Mouse (Mus musculus) midbrain, embryonic 14.5 days (tissue): Measurements from ENCODE around the gene Hspb1. TPM values are rescaled to one million over a fixed set of nuclear protein-coding genes. Genes with fewer than 3 reads are reported as not detected.
A peak's percentile ranks its signal among the peaks of the same experiment; 100 is the strongest.

Source experiments
- ATAC-seq: fragments of 200-750 bp; cut with Nextera tagmentation; 2 replicates; pipeline ENCODE4 v1.8.0; 2017; ENCODE audit warnings: moderate number of reproducible peaks, moderate library complexity; ENCODE audit not compliant: low FRiP score, low TSS enrichment
- DNase-seq: peaks from one replicate; pipeline ENCODE4 v3.0.0-alpha.2; 2015
- H3K27ac ChIP-seq: fragments of 300-500 bp; sonication (generic); replicated peaks from 2 replicates; pipeline ENCODE4 v1.5.1; 2014; ENCODE audit warnings: mild to moderate bottlenecking, low read depth, low read length, moderate library complexity
- H3K27me3 ChIP-seq: fragments of 300-500 bp; sonication (generic); 2 replicates; pipeline ENCODE4 v1.6.1; 2014; ENCODE audit warnings: low read length, control low read depth, mixed read lengths; ENCODE audit not compliant: control insufficient read depth, insufficient read depth
- H3K36me3 ChIP-seq: fragments of 300-500 bp; sonication (generic); 2 replicates; pipeline ENCODE4 v1.6.1; 2014; ENCODE audit warnings: low read length, control low read depth; ENCODE audit not compliant: control insufficient read depth, insufficient read depth
- H3K4me1 ChIP-seq: fragments of 300-500 bp; sonication (generic); 2 replicates; pipeline ENCODE4 v1.6.1; 2014; ENCODE audit warnings: mild to moderate bottlenecking, antibody characterized with exemption, low read length, control low read depth; ENCODE audit not compliant: control insufficient read depth, insufficient read depth
- H3K4me2 ChIP-seq: fragments of 300-500 bp; sonication (generic); 2 replicates; pipeline ENCODE4 v1.6.1; 2014; ENCODE audit warnings: mild to moderate bottlenecking, low read length, moderate library complexity
- H3K4me3 ChIP-seq: fragments of 300-500 bp; sonication (generic); replicated peaks from 2 replicates; pipeline ENCODE4 v1.5.1; 2014; ENCODE audit warnings: low read depth, low read length
- H3K9ac ChIP-seq: fragments of 300-500 bp; sonication (generic); replicated peaks from 2 replicates; pipeline ENCODE4 v1.6.1; 2014; ENCODE audit warnings: mild to moderate bottlenecking, low read length, moderate library complexity
- H3K9me3 ChIP-seq: fragments of 300-500 bp; sonication (generic); 2 replicates; pipeline ENCODE4 v1.6.1; 2016; ENCODE audit warnings: low read length, control low read depth, mixed read lengths; ENCODE audit not compliant: control insufficient read depth
- WGBS: fragments of 180-500 bp; shearing (Covaris S2); extraction: QIAGEN DNeasy Blood & Tissue Kit; methylation state at CpG from one replicate; pipeline ENCODE4 v1.1.7; 2014; 5-methylcytosine and 5-hydroxymethylcytosine counted together
- polyA plus RNA-seq: library from polyadenylated mRNA; unstranded; fragments of >200 nt; fragmentation: Nextera tagmentation; extraction: Ambion mirVana; gene quantifications from 2 replicates; pipeline ENCODE4 v1.2.1, GENCODE M21; 2014

The Hspb1 gene
- polyA plus RNA-seq, 1 experiment from 2014 or later: 6.4 TPM

GRCm38 (mm10) chr5:135934481-135935175 is 46.9 kb downstream of the Hspb1 start, which contains the start of gene Ywhag:
Gene Ywhag, minus strand, starts transcription at chr5:135934616.
- Histone ChIP-seq H3K36me3 (peaks cover 28% of the 10 kb centered on the region), H3K27me3 (no peaks in the 10 kb centered on the region), H3K4me2 (peak within 1 kb of the TSS; percentile 75), H3K4me1 (peaks cover 25% of the 10 kb centered on the region), H3K9ac (peak within 1 kb of the TSS; percentile 95), H3K9me3 (no peaks in the 10 kb centered on the region), H3K27ac (peak within 1 kb of the TSS; percentile 97), H3K4me3 (peak within 1 kb of the TSS; percentile 86)
- DNase-seq (peak; percentile 98), ATAC-seq (peak; percentile 94)
- WGBS: under 1% methylated on average over 48 of the region's 48 CpGs

GRCm38 (mm10) chr5:135935176-135935523 is 47.4 kb downstream of the Hspb1 start:
- ATAC-seq (no peak; the same call in 1 of the 2 replicates), DNase-seq (no peak)
- 56% methylated on average over 7 of the region's 7 CpGs for WGBS
- peak overlapping the region; percentile 86 for H3K4me3 ChIP-seq
- H3K9me3 ChIP-seq: no peaks in the 10 kb centered on the region
- H3K4me1 ChIP-seq: peaks cover 25% of the 10 kb centered on the region
- H3K4me2 ChIP-seq: peak overlapping the region; percentile 75
- peak overlapping the region; percentile 95 for H3K9ac ChIP-seq
- peaks cover 23% of the 10 kb centered on the region for H3K36me3 ChIP-seq
- H3K27ac ChIP-seq: peak overlapping the region; percentile 97
- no peaks in the 10 kb centered on the region for H3K27me3 ChIP-seq

GRCm38 (mm10) chr5:135935641-135936190 is 48.0 kb downstream of the Hspb1 start:
- Histone ChIP-seq H3K9ac (no peak overlapping the region), H3K4me3 (no peak overlapping the region), H3K4me2 (no peak overlapping the region), H3K27ac (peak overlapping the region; percentile 97), H3K27me3 (no peaks in the 10 kb centered on the region), H3K4me1 (peaks cover 24% of the 10 kb centered on the region), H3K36me3 (peaks cover 17% of the 10 kb centered on the region), H3K9me3 (no peaks in the 10 kb centered on the region)
- WGBS: 85% methylated on average over 6 of the region's 6 CpGs
- DNase-seq: no peak
- ATAC-seq: no peak

Other genes starting within 250 kb of the Hspb1 start
- 96.8 and 106 TPM in 2 replicates for gene Por, start 217.9 kb upstream of the Hspb1 start, polyA plus RNA-seq
- 76.8 and 79.8 TPM in 2 replicates for gene Tmem120a, start 143.5 kb upstream of the Hspb1 start, polyA plus RNA-seq
- 0.23 and 0.63 TPM in 2 replicates for gene Styxl1, start 109.5 kb upstream of the Hspb1 start, polyA plus RNA-seq
- gene Mdh2, start 109.4 kb upstream of the Hspb1 start, polyA plus RNA-seq: 573 and 587 TPM in 2 replicates
- gene Srrm3, start 81.0 kb upstream of the Hspb1 start, polyA plus RNA-seq: 59.8 and 66.2 TPM in 2 replicates
- 420 and 582 TPM in 2 replicates for gene Ywhag, start 46.7 kb downstream of the Hspb1 start, polyA plus RNA-seq
- 1.4 and 1.9 TPM in 2 replicates for gene Ssc4d, start 86.6 kb downstream of the Hspb1 start, polyA plus RNA-seq
- 0.16 TPM in 1 of 2 replicates, not detected in the other for gene Zp3, start 92.2 kb downstream of the Hspb1 start, polyA plus RNA-seq
- gene Dtx2, start 106.9 kb downstream of the Hspb1 start, polyA plus RNA-seq: 23.0 and 24.0 TPM in 2 replicates
- not detected in 2 replicates for gene Upk3b, start 150.6 kb downstream of the Hspb1 start, polyA plus RNA-seq
- gene Upk3bl, start 166.6 kb downstream of the Hspb1 start, polyA plus RNA-seq: not detected in 2 replicates
- 16.9 and 17.1 TPM in 2 replicates for gene Rasa4, start 196.0 kb downstream of the Hspb1 start, polyA plus RNA-seq
- gene Polr2j, start 228.7 kb downstream of the Hspb1 start, polyA plus RNA-seq: 233 and 265 TPM in 2 replicates
- 22.7 and 24.5 TPM in 2 replicates for gene Lrwd1, start 248.2 kb downstream of the Hspb1 start, polyA plus RNA-seq
- gene Alkbh4, start 248.2 kb downstream of the Hspb1 start, polyA plus RNA-seq: 16.8 and 20.0 TPM in 2 replicates